21 mouse cellular contexts compared by ENCODE assay signal in genomic region chr8:77404017-77404416, GRCm38 (mm10).
DNase-seq lines count a peak whose midpoint lies in the region; ATAC-seq and TF ChIP-seq lines count a peak whose summit lies in the region.
"Had no signal": no experiment of that assay in that cellular context is flagged by ENCODE, and none has a peak within 500 bp of the region (broad histone marks: within the 10 kb centered on the region; RNA-seq: fewer than 3 reads in every experiment).

No protein-coding gene starts in this region.

- ATAC-seq in frontal cortex, adult (ENCODE audit: low TSS enrichment): peak; percentile 21; the same call in 1 of the 2 replicates
- no peak for ATAC-seq in intestine, embryonic 16.5 days
- ATAC-seq in intestine, postnatal 0 days: no peak
- ATAC-seq in midbrain, embryonic 11.5 days (ENCODE audit: low FRiP score): no peak
- no peak for ATAC-seq in midbrain, embryonic 16.5 days
- ATAC-seq: forebrain, embryonic 13.5 days; forebrain, embryonic 15.5 days; forebrain, postnatal 0 days had no signal

- H3K27me3 ChIP-seq in intestine, embryonic 16.5 days (replicated peaks; ENCODE audit: control insufficient read depth, insufficient read depth, low read length): no peaks in the 10 kb centered on the region
- no peaks in the 10 kb centered on the region for H3K27me3 ChIP-seq in intestine, postnatal 0 days (replicated peaks; ENCODE audit: control insufficient read depth, insufficient read depth, low read length)
- no peaks in the 10 kb centered on the region for H3K27me3 ChIP-seq in midbrain, embryonic 11.5 days (ENCODE audit: control insufficient read depth, insufficient read depth, low read length)
- no peaks in the 10 kb centered on the region for H3K27me3 ChIP-seq in midbrain, embryonic 16.5 days (ENCODE audit: control insufficient read depth, insufficient read depth, low read depth, low read length)
- H3K27me3 ChIP-seq: embryonic facial prominence, embryonic 12.5 days; forebrain, embryonic 13.5 days; forebrain, embryonic 15.5 days had no signal

- H3K36me3 ChIP-seq in intestine, embryonic 16.5 days (ENCODE audit: control insufficient read depth, insufficient read depth, low read length): peaks cover 7% of the 10 kb centered on the region; the same call in 1 of the 2 replicates
- peaks cover 29% of the 10 kb centered on the region for H3K36me3 ChIP-seq in intestine, postnatal 0 days (ENCODE audit: control insufficient read depth, insufficient read depth)
- no peaks in the 10 kb centered on the region for H3K36me3 ChIP-seq in midbrain, embryonic 11.5 days (ENCODE audit: control insufficient read depth, insufficient read depth, low read length)
- no peaks in the 10 kb centered on the region for H3K36me3 ChIP-seq in midbrain, embryonic 16.5 days (ENCODE audit: control insufficient read depth, insufficient read depth, low read length)
- H3K36me3 ChIP-seq: forebrain, embryonic 15.5 days had no signal

- H3K9me3 ChIP-seq in intestine, embryonic 16.5 days (ENCODE audit: control insufficient read depth, low read length): no peaks in the 10 kb centered on the region
- H3K9me3 ChIP-seq in intestine, postnatal 0 days (ENCODE audit: control insufficient read depth): no peaks in the 10 kb centered on the region
- no peaks in the 10 kb centered on the region for H3K9me3 ChIP-seq in midbrain, embryonic 11.5 days (ENCODE audit: control insufficient read depth, low read length)
- no peaks in the 10 kb centered on the region for H3K9me3 ChIP-seq in midbrain, embryonic 16.5 days (replicated peaks; ENCODE audit: control insufficient read depth, low read length, poor library complexity, severe bottlenecking)
- H3K9me3 ChIP-seq: embryonic facial prominence, embryonic 12.5 days; forebrain, embryonic 13.5 days; forebrain, embryonic 15.5 days had no signal

- H3K4me2 ChIP-seq in intestine, embryonic 16.5 days (ENCODE audit: low read depth, low read length): no peak overlapping the region
- H3K4me2 ChIP-seq in intestine, postnatal 0 days (replicated peaks; ENCODE audit: low read depth): no peak overlapping the region
- H3K4me2 ChIP-seq in midbrain, embryonic 11.5 days: no peak overlapping the region
- H3K4me2 ChIP-seq in midbrain, embryonic 16.5 days (ENCODE audit: low read length): no peak overlapping the region
- H3K4me2 ChIP-seq: embryonic facial prominence, embryonic 12.5 days; forebrain, embryonic 13.5 days; forebrain, embryonic 15.5 days had no signal

- no peaks in the 10 kb centered on the region for H3K4me1 ChIP-seq in intestine, embryonic 16.5 days (ENCODE audit: control insufficient read depth, insufficient read depth, low read length)
- H3K4me1 ChIP-seq in intestine, postnatal 0 days (replicated peaks; ENCODE audit: control insufficient read depth, insufficient read depth, low read length): no peaks in the 10 kb centered on the region
- no peaks in the 10 kb centered on the region for H3K4me1 ChIP-seq in midbrain, embryonic 11.5 days (ENCODE audit: control insufficient read depth, insufficient read depth, low read length)
- no peaks in the 10 kb centered on the region for H3K4me1 ChIP-seq in midbrain, embryonic 16.5 days (ENCODE audit: control insufficient read depth, insufficient read depth, low read length)
- H3K4me1 ChIP-seq: embryonic facial prominence, embryonic 12.5 days; forebrain, embryonic 13.5 days; forebrain, embryonic 15.5 days had no signal

- H3K4me3 ChIP-seq in intestine, embryonic 16.5 days (ENCODE audit: low read length): no peak overlapping the region
- H3K4me3 ChIP-seq in intestine, postnatal 0 days (ENCODE audit: low read depth, low read length): no peak overlapping the region
- no peak overlapping the region for H3K4me3 ChIP-seq in midbrain, embryonic 11.5 days (ENCODE audit: low read depth, low read length)
- no peak overlapping the region for H3K4me3 ChIP-seq in midbrain, embryonic 16.5 days (ENCODE audit: low read depth, low read length)
- H3K4me3 ChIP-seq: embryonic facial prominence, embryonic 12.5 days; forebrain, embryonic 13.5 days; forebrain, embryonic 15.5 days had no signal

- H3K9ac ChIP-seq in intestine, embryonic 16.5 days (ENCODE audit: low read depth, low read length): 0 out of 2 replicates have a peak overlapping the region, but pooled peaks have one; percentile 19
- no peak overlapping the region for H3K9ac ChIP-seq in intestine, postnatal 0 days (ENCODE audit: low read depth, low read length)
- H3K9ac ChIP-seq in midbrain, embryonic 11.5 days (ENCODE audit: low read length): no peak overlapping the region
- no peak overlapping the region for H3K9ac ChIP-seq in midbrain, embryonic 16.5 days (ENCODE audit: low read depth, low read length)
- H3K9ac ChIP-seq: embryonic facial prominence, embryonic 12.5 days; forebrain, embryonic 13.5 days; forebrain, embryonic 15.5 days; forebrain, postnatal 0 days had no signal

- H3K27ac ChIP-seq in intestine, embryonic 16.5 days (ENCODE audit: low read length): no peak overlapping the region
- H3K27ac ChIP-seq in intestine, postnatal 0 days (ENCODE audit: low read depth, low read length): no peak overlapping the region
- H3K27ac ChIP-seq in midbrain, embryonic 11.5 days (ENCODE audit: low read depth, low read length): no peak overlapping the region
- no peak overlapping the region for H3K27ac ChIP-seq in midbrain, embryonic 16.5 days (ENCODE audit: low read length)
- H3K27ac ChIP-seq: embryonic facial prominence, embryonic 12.5 days; forebrain, embryonic 13.5 days; forebrain, embryonic 15.5 days had no signal

- no peak for DNase-seq in frontal cortex, postnatal 25 days (ENCODE audit: low spot score in 2 of 2)
- DNase-seq in midbrain, embryonic 11.5 days (ENCODE audit: low spot score, missing footprints): peak; percentile 37
- no peak for DNase-seq in lung, postnatal 4 days
- DNase-seq: adrenal gland, adult 2 months; adrenal gland, postnatal 10 days; adrenal gland, postnatal 25 days; cerebellum, adult 11 months; cerebellum, adult 18-20 months; cerebellum, adult 8-10 months; cerebellum, adult 9-11 months; cerebellum, postnatal 14 days; cerebellum, postnatal 36 days; embryo, embryonic 11 days; forebrain, postnatal 0 days had no signal

- no peak for TF ChIP-seq CTCF in intestine, postnatal 0 days (IDR thresholded peaks at IDR 0.05; ENCODE audit: low read depth)

- WGBS in intestine, embryonic 16.5 days: 73% methylated on average over 6 of the region's 6 CpGs
- WGBS in intestine, postnatal 0 days: 70% methylated on average over 6 of the region's 6 CpGs
- 85% methylated on average over 6 of the region's 6 CpGs for WGBS in midbrain, embryonic 11.5 days
- 77% methylated on average over 6 of the region's 6 CpGs for WGBS in midbrain, embryonic 16.5 days
